Mouse (Mus musculus): ENCODE results near the gene Irf3.

- no peak for TF ChIP-seq POLR2A (IDR thresholded peaks at IDR 0.05; ENCODE audit: insufficient read depth, low read length)
- TF ChIP-seq CTCF (IDR thresholded peaks at IDR 0.05; ENCODE audit: low read depth, low read length), result no peak
- TF ChIP-seq EP300 (IDR thresholded peaks at IDR 0.05; ENCODE audit: insufficient read depth, low read depth, low read length), result no peak
Measured at GRCm38 (mm10) chr7:45007846-45008245, 10.4 kb downstream of the Irf3 start.
